Mouse (Mus musculus) liver, embryonic 12.5 days (tissue): Measurements from ENCODE around the gene Spsb3. TPM values are rescaled to one million over a fixed set of nuclear protein-coding genes. Genes with fewer than 3 reads are reported as not detected.

Experiments used
- ATAC-seq: fragments of 200-750 bp; cut with Nextera tagmentation; 2 replicates; pipeline ENCODE4 v1.8.0; 2017; ENCODE audit warnings: moderate number of reproducible peaks, mild to moderate bottlenecking, moderate library complexity
- H3K27ac ChIP-seq: fragments of 300-500 bp; sonication (generic); 2 replicates; pipeline ENCODE4 v1.5.1; 2016; ENCODE audit warnings: mild to moderate bottlenecking
- H3K27me3 ChIP-seq: fragments of 300-500 bp; sonication (generic); replicated peaks from 2 replicates; pipeline ENCODE4 v1.6.1; 2016; ENCODE audit warnings: mild to moderate bottlenecking, moderate library complexity
- H3K36me3 ChIP-seq: fragments of 300-500 bp; sonication (generic); 2 replicates; pipeline ENCODE4 v1.6.1; 2016; ENCODE audit warnings: mild to moderate bottlenecking, moderate library complexity
- H3K4me1 ChIP-seq: fragments of 300-500 bp; sonication (generic); 2 replicates; pipeline ENCODE4 v1.6.1; 2016
- H3K4me2 ChIP-seq: fragments of 300-500 bp; sonication (generic); 2 replicates; pipeline ENCODE4 v1.6.1; 2016; ENCODE audit warnings: mild to moderate bottlenecking, moderate library complexity
- H3K4me3 ChIP-seq: fragments of 300-500 bp; sonication (generic); 2 replicates; pipeline ENCODE4 v1.5.1; 2016; ENCODE audit warnings: mild to moderate bottlenecking, moderate library complexity
- H3K9ac ChIP-seq: fragments of 300-500 bp; sonication (generic); 2 replicates; pipeline ENCODE4 v1.6.1; 2016; ENCODE audit warnings: mild to moderate bottlenecking, moderate library complexity
- H3K9me3 ChIP-seq: fragments of 300-500 bp; sonication (generic); replicated peaks from 2 replicates; pipeline ENCODE4 v1.6.1; 2016; ENCODE audit warnings: mild to moderate bottlenecking, moderate library complexity
- WGBS: fragments of 180-500 bp; shearing (Covaris S2); methylation state at CpG from one replicate; pipeline ENCODE4 v1.1.7; 2016; ENCODE audit not compliant: insufficient replicate concordance; 5-methylcytosine and 5-hydroxymethylcytosine counted together
- polyA plus RNA-seq: library from polyadenylated mRNA; unstranded; fragments of >200 nt; fragmentation: Nextera tagmentation; extraction: Ambion mirVana; gene quantifications from 2 replicates; pipeline ENCODE4 v1.2.1, GENCODE M21; 2016

Spsb3 gene
- polyA plus RNA-seq, 1 experiment from 2014 or later, result 37.5 TPM

GRCm38 (mm10) chr17:24898041-24898854, 11.8 kb downstream of the Spsb3 start:
- WGBS, result 73% methylated on average over 4 of the region's 4 CpGs
- H3K9me3 ChIP-seq, result no peaks in the 10 kb centered on the region
- peak overlapping the region; percentile 92; the same call in 1 of the 2 replicates for H3K4me3 ChIP-seq
- peaks cover 71% of the 10 kb centered on the region for H3K36me3 ChIP-seq
- H3K9ac ChIP-seq, result peak overlapping the region; percentile 88
- no peaks in the 10 kb centered on the region for H3K27me3 ChIP-seq
- peak overlapping the region; percentile 97 for H3K4me2 ChIP-seq
- peak overlapping the region; percentile 89 for H3K27ac ChIP-seq
- H3K4me1 ChIP-seq, result peaks cover 65% of the 10 kb centered on the region
- ATAC-seq, result no peak

GRCm38 (mm10) chr17:24899153-24899552, 12.7 kb downstream of the Spsb3 start:
- H3K4me1 ChIP-seq, result peaks cover 65% of the 10 kb centered on the region
- H3K4me3 ChIP-seq, result no peak overlapping the region
- no peak overlapping the region for H3K4me2 ChIP-seq
- H3K9me3 ChIP-seq, result no peaks in the 10 kb centered on the region
- H3K9ac ChIP-seq, result no peak overlapping the region
- 85% methylated on average over 5 of the region's 5 CpGs for WGBS
- H3K27me3 ChIP-seq, result no peaks in the 10 kb centered on the region
- H3K36me3 ChIP-seq, result peaks cover 73% of the 10 kb centered on the region
- ATAC-seq, result no peak
- peak overlapping the region; percentile 89 for H3K27ac ChIP-seq

- no peak overlapping the region for H3K9ac ChIP-seq
- WGBS, result 89% methylated on average over 6 of the region's 6 CpGs
- H3K4me2 ChIP-seq, result no peak overlapping the region
- peaks cover 82% of the 10 kb centered on the region for H3K36me3 ChIP-seq
- H3K4me1 ChIP-seq, result peaks cover 64% of the 10 kb centered on the region
- H3K4me3 ChIP-seq, result no peak overlapping the region
- ATAC-seq, result no peak
- H3K27me3 ChIP-seq, result no peaks in the 10 kb centered on the region
- no peaks in the 10 kb centered on the region for H3K9me3 ChIP-seq
- no peak overlapping the region for H3K27ac ChIP-seq
Measured at GRCm38 (mm10) chr17:24900014-24900413, 13.6 kb downstream of the Spsb3 start.

- ATAC-seq, result no peak
- Histone ChIP-seq H3K27ac (peak overlapping the region; percentile 98), H3K4me3 (0 out of 2 replicates have a peak overlapping the region, but pooled peaks have one; percentile 3), H3K36me3 (peaks cover 100% of the 10 kb centered on the region), H3K9ac (peak overlapping the region; percentile 36; the same call in 1 of the 2 replicates), H3K4me2 (peak overlapping the region; percentile 66), H3K9me3 (no peaks in the 10 kb centered on the region), H3K27me3 (no peaks in the 10 kb centered on the region), H3K4me1 (peaks cover 50% of the 10 kb centered on the region)
- WGBS, result 75% methylated on average over 5 of the region's 5 CpGs
Measured at GRCm38 (mm10) chr17:24902124-24902523, 15.7 kb downstream of the Spsb3 start.

- Histone ChIP-seq H3K4me3 (peak overlapping the region; percentile 37), H3K9me3 (no peaks in the 10 kb centered on the region), H3K27me3 (no peaks in the 10 kb centered on the region), H3K9ac (peak overlapping the region; percentile 64), H3K36me3 (peaks cover 100% of the 10 kb centered on the region), H3K4me1 (peaks cover 43% of the 10 kb centered on the region), H3K4me2 (peak overlapping the region; percentile 66), H3K27ac (peak overlapping the region; percentile 98)
- peak; percentile 98 for ATAC-seq
- 36% methylated on average over 9 of the region's 9 CpGs for WGBS
Measured at GRCm38 (mm10) chr17:24902671-24903474, 16.4 kb downstream of the Spsb3 start.

GRCm38 (mm10) chr17:24903767-24904166, 17.3 kb downstream of the Spsb3 start:
- Histone ChIP-seq H3K27ac (peak overlapping the region; percentile 98), H3K4me1 (peaks cover 39% of the 10 kb centered on the region), H3K9ac (peak overlapping the region; percentile 64), H3K9me3 (no peaks in the 10 kb centered on the region), H3K4me3 (no peak overlapping the region), H3K27me3 (no peaks in the 10 kb centered on the region), H3K4me2 (peak overlapping the region; percentile 66), H3K36me3 (peaks cover 100% of the 10 kb centered on the region)
- no peak for ATAC-seq
- 92% methylated on average over 9 of the region's 9 CpGs for whole genome bisulfite sequencing

GRCm38 (mm10) chr17:24907591-24907990, 21.1 kb downstream of the Spsb3 start:
- Histone ChIP-seq H3K27me3 (no peaks in the 10 kb centered on the region), H3K4me3 (no peak overlapping the region), H3K27ac (no peak overlapping the region), H3K36me3 (peaks cover 100% of the 10 kb centered on the region), H3K4me2 (no peak overlapping the region), H3K9ac (no peak overlapping the region), H3K4me1 (peaks cover 19% of the 10 kb centered on the region), H3K9me3 (no peaks in the 10 kb centered on the region)
- no peak for ATAC-seq
- WGBS, result 91% methylated on average over 2 of the region's 2 CpGs

- H3K9ac ChIP-seq, result no peak overlapping the region
- no peaks in the 10 kb centered on the region for H3K4me1 ChIP-seq
- no peak overlapping the region for H3K4me3 ChIP-seq
- no peaks in the 10 kb centered on the region for H3K27me3 ChIP-seq
- ATAC-seq, result no peak
- no peaks in the 10 kb centered on the region for H3K9me3 ChIP-seq
- H3K27ac ChIP-seq, result no peak overlapping the region
- no peak overlapping the region for H3K4me2 ChIP-seq
- H3K36me3 ChIP-seq, result peaks cover 99% of the 10 kb centered on the region
Measured at GRCm38 (mm10) chr17:24913984-24914383, 27.5 kb downstream of the Spsb3 start.

GRCm38 (mm10) chr17:24923246-24923645, 36.8 kb downstream of the Spsb3 start:
- Histone ChIP-seq H3K36me3 (peaks cover 98% of the 10 kb centered on the region), H3K4me2 (no peak overlapping the region), H3K9me3 (no peaks in the 10 kb centered on the region), H3K27ac (no peak overlapping the region), H3K9ac (no peak overlapping the region), H3K4me1 (no peaks in the 10 kb centered on the region), H3K27me3 (no peaks in the 10 kb centered on the region), H3K4me3 (no peak overlapping the region)
- no peak for ATAC-seq
- WGBS, result 90% methylated on average over 1 of the region's 1 CpGs

GRCm38 (mm10) chr17:24929506-24929905, 43.1 kb downstream of the Spsb3 start:
- no peak for ATAC-seq
- 96% methylated on average over 1 of the region's 1 CpGs for WGBS
- no peak overlapping the region for H3K9ac ChIP-seq
- H3K4me2 ChIP-seq, result no peak overlapping the region
- peaks cover 22% of the 10 kb centered on the region for H3K4me1 ChIP-seq
- H3K9me3 ChIP-seq, result no peaks in the 10 kb centered on the region
- H3K27me3 ChIP-seq, result no peaks in the 10 kb centered on the region
- no peak overlapping the region for H3K27ac ChIP-seq
- H3K4me3 ChIP-seq, result no peak overlapping the region
- H3K36me3 ChIP-seq, result peaks cover 80% of the 10 kb centered on the region

- Histone ChIP-seq H3K27ac (no peak overlapping the region), H3K9ac (no peak overlapping the region; the same call in 1 of the 2 replicates), H3K4me1 (peaks cover 42% of the 10 kb centered on the region), H3K4me3 (no peak overlapping the region), H3K27me3 (no peaks in the 10 kb centered on the region), H3K4me2 (no peak overlapping the region), H3K9me3 (no peaks in the 10 kb centered on the region), H3K36me3 (peaks cover 53% of the 10 kb centered on the region)
- ATAC-seq, result no peak
- 89% methylated on average over 4 of the region's 4 CpGs for WGBS
Measured at GRCm38 (mm10) chr17:24932431-24932830, 46.0 kb downstream of the Spsb3 start.

GRCm38 (mm10) chr17:24933163-24933562, 46.7 kb downstream of the Spsb3 start:
- Histone ChIP-seq H3K4me2 (no peak overlapping the region), H3K27me3 (no peaks in the 10 kb centered on the region), H3K4me1 (peaks cover 46% of the 10 kb centered on the region), H3K36me3 (peaks cover 46% of the 10 kb centered on the region), H3K9ac (no peak overlapping the region), H3K27ac (no peak overlapping the region), H3K9me3 (no peaks in the 10 kb centered on the region), H3K4me3 (no peak overlapping the region)
- no peak for ATAC-seq
- 84% methylated on average over 4 of the region's 4 CpGs for WGBS
